Mouse (Mus musculus) common myeloid progenitor, adult 5-6 weeks (primary cell): ENCODE results near the gene 4930432K21Rik. TPM values are rescaled to one million over a fixed set of nuclear protein-coding genes. Genes with fewer than 3 reads are reported as not detected.

Source experiments
- ATAC-seq: replicated peaks from 2 replicates; pipeline ENCODE4 v1.8.0; 2016; ENCODE audit warnings: low read depth, mild to moderate bottlenecking, moderate TSS enrichment, inconsistent platforms; ENCODE audit not compliant: poor library complexity, severe bottlenecking
- total RNA-seq: library from RNA; stranded (forward); fragments of 200-1000, 187-1606 nt; gene quantifications from 2 replicates; pipeline ENCODE4 v1.2.3, GENCODE M21; 2017

Gene 4930432K21Rik
- total RNA-seq, 1 experiment from 2014 or later = 1.3 TPM

DNA sequence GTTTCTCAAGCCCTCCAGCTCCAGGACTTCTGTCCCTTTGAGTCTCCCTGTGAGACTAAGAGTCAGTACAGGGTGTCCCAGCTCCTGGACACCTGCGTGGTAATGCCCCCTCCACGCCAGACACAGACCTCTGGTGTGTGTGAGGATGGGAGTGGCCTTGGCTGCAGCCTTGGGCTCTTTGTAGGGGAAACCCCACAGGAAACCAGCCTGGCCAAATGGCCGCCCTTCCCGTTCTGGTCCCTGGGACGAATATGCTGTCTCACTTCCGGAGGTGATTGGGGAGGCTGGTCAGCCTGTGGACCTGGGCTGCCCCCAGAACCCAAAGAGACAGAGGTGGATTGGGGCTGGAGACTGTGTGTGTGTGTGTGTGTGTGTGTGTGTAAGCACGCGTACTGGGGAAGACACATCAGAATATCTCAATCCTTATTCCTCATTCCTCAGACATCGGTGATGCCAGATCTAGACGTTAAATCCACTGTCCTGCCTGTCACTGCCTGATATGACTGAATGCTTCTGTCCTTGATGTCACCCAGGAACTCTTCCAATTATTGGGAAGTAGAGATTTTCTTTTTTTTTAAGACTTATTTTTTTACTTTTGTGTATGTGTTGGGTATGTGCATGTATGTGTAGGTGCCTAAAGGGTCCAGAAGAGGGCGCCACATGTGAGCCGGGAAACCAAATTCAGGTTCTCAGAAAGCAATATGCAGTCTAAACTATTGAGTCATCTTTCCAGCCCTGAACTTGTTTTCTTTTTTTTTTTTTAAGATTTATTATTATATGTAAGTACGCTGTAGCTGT lies 56.3 kb downstream of the 4930432K21Rik start:
- peak; percentile 31 for ATAC-seq

DNA sequence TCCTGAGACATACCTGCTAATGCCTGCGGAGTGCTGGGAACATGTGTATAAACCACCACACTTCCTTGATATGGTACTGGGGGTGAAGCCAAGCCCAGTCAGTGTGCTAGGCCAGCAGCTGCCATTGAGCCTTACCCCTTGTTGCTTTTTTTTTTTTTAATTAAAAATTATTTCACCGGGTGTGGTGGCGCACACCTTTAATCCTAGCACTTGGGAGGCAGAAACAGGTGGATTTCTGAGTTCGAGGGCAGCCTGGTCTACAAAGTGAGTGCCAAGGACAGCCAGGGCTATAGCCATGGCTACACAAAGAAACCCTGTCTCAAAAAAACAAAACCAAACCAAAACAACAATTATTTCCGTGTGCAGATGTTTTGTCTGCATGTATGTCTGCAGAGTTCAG lies 57.2 kb downstream of the 4930432K21Rik start:
- ATAC-seq = no peak

GRCm38 (mm10) chr8:84206666-84207065 lies 58.8 kb downstream of the 4930432K21Rik start:
- no peak for ATAC-seq

- peak; percentile 51 for ATAC-seq
Measured at GRCm38 (mm10) chr8:84207811-84208210, 60.0 kb downstream of the 4930432K21Rik start.

DNA sequence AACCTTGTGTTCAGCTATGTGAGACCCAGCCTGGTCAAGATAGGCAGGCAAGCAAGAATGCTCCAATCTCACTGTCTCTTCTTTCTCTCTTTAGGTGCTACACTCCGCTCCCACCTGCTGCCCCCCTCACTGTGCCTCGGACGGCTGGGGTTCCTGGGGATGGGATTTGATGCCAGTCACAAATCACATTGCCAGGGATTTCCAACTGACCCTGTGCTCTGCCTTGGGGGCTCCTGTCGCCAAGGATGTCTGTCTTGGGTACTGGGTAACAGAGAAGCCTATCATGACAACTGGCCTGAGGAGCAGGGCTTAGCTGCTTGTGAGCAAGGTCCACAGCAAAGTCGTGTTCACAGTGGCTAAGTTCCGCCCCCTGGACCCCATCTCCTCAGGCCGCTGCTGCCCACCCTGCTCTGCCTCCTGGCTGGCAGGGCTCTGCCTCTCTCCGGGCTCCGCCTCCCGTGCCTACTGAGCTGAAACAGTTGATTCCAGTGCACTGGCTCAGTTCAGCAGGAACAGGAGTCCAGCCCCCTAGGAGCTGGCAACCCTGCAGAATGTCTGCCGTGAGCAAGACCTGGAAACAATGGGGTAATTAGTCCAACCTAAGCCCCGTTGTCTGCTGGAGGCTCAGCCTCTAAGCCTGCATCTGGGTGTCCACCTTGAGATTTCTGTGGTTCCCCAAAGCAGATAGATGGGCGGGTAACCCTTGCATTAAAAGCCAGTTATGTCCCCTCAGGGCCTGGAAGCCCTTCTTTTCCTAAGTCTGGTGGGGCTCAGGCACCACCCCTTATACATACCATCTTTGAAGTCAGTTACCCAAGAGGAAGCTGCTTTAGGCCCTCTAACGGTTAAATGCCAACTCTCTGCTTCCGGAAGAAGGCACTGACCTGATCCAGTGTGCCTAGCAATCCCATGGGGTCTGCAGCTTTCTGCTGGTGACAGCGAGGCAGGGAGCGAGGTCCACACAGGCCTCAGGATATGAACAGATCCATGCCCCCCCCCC lies 60.9 kb downstream of the 4930432K21Rik start:
- ATAC-seq = peak; percentile 15; the same call in 1 of the 2 replicates

- peak; percentile 45; the same call in 1 of the 2 replicates for ATAC-seq
Measured at GRCm38 (mm10) chr8:84210167-84210791, 62.5 kb downstream of the 4930432K21Rik start.

DNA sequence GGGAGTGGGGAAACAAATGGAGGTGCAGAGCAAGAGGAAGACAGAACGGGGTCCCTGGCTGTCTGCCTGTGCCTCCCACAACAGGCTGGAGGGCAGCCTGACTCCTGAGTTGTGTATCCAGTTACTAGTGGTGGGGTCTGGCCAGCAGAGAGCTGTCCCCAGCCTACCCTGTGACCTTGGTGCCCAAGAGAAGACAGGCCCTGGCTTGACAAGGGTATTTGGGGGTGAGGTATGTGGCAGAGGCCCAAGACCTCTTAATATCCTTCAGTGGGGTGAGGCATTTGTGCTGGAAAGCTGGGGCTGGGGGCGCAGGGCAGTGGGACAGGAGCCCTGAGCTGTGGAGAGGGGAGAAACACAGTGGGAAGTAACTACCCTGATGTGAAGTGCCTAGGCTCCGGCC lies 63.4 kb downstream of the 4930432K21Rik start:
- ATAC-seq = no peak

DNA sequence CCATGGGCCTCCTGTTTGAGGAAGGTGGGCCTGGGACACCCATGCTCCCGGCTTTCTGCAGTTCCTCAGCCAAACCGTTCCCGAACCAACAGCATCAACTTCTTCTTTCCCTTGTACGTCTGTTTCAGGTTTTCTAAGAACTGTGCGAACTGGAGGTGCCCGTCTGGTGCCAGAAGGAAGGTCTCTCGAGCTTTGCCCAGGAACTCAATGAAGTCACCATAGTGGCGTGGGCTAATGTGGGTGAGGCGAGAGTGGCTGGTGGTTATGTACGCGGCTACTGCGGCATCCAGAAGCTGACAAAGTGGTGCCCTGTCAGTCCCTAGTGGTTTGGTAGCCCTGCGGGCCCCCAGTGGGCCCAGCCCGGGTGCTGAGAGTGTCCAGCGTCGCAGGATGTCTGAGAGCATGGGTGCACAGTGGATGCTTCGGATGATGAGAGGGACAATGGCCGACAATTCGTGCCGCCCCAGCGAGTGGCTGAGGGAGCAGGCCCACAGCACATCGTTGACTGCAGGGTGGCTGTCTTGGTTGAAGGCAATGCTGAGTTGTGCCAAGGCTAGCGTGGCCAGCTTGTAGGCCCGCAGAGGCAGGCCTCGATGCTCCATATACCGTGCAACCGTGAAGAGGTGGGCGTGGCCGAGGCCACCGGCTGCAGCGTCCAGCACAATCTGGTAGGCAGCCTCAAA lies 64.2 kb downstream of the 4930432K21Rik start:
- ATAC-seq = no peak

DNA sequence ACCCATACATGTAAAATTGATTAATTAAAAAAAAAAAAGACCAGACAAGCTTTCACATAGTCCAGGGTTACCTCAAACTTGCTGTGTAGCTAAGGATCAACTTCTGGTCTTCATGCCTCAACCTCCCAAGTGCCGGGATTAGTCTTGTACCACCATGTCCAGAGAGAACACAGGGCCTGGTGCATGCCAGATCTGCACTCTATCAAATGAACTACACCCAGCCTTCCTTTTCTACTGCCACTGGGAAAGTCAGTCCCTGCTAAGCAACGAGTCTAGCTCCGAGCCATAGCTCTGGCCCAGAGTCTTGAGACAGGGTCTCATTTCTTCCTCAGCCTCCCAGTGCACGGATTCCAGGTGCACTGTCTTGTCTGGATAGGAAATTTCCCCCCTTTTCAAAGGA lies 65.5 kb downstream of the 4930432K21Rik start:
- no peak for ATAC-seq

DNA sequence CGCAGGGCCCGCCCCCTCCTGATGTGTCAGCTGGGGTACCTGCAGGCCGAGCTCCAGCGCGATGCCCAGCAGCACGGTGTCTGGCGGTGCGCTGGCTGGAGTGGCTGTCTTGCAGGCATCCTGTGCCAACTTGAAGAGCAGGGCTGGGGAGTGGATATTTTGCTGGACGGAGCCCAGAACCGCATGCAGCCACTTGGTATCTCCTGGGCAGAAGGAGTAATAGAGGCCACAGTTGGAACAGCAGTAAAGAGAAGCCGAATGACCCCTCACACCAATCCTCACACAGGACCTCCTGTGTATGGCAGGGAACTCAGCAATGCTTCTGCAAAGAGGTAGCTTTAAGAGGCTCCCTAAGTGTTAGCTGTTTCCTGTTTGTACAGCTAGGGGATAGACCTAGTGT lies 69.4 kb downstream of the 4930432K21Rik start:
- ATAC-seq = no peak

DNA sequence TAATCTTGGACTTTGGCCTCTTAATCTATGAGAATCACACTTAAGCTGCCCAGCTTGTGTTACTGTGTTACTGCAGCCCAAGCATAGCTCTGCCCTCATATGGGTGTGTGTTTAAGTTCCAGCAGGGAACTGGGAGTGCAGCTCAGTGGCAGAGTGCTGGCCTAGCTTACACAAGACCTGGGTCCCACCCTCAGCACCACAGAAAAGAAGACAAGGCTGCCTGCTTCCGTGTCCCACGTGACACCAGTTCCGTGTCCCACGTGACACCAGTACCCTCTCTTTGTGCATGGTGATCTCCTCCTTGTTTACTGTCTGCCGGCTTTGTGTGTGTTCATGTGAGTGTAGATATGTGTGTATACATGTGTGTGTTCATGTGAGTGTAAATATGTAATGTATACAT lies 70.3 kb downstream of the 4930432K21Rik start:
- no peak for ATAC-seq

- peak; percentile 46 for ATAC-seq
Measured at GRCm38 (mm10) chr8:84220105-84220504, 72.3 kb downstream of the 4930432K21Rik start.

Other genes with a start within 250 kb of the 4930432K21Rik start
- 4.0 and 6.1 TPM in 2 replicates for gene Adgrl1, start 247.9 kb upstream of the 4930432K21Rik start, total RNA-seq
- gene Gm10644, start 192.8 kb upstream of the 4930432K21Rik start, total RNA-seq = 0.05 TPM in 1 of 2 replicates, not detected in the other
- gene Asf1b, start 192.5 kb upstream of the 4930432K21Rik start, total RNA-seq = 20.7 and 33.8 TPM in 2 replicates
- gene Prkaca, start 175.0 kb upstream of the 4930432K21Rik start, total RNA-seq = 26.6 and 28.1 TPM in 2 replicates
- gene Samd1, start 150.4 kb upstream of the 4930432K21Rik start, total RNA-seq = 42.2 and 48.2 TPM in 2 replicates
- 1.4 TPM in 1 of 2 replicates, not detected in the other for gene 1700067K01Rik, start 146.5 kb upstream of the 4930432K21Rik start, total RNA-seq
- gene 2210011C24Rik, start 135.9 kb upstream of the 4930432K21Rik start, total RNA-seq = not detected in 2 replicates
- gene Palm3, start 126.6 kb upstream of the 4930432K21Rik start, total RNA-seq = not detected in 2 replicates
- gene Il27ra, start 105.4 kb upstream of the 4930432K21Rik start, total RNA-seq = 5.5 and 7.5 TPM in 2 replicates
- gene Rln3, start 103.0 kb upstream of the 4930432K21Rik start, total RNA-seq = not detected in 2 replicates
- gene Gm10643, start 82.9 kb upstream of the 4930432K21Rik start, total RNA-seq = 2.9 and 4.8 TPM in 2 replicates
- 3.1 and 5.3 TPM in 2 replicates for gene Rfx1, start 81.2 kb upstream of the 4930432K21Rik start, total RNA-seq
- gene Dcaf15, start 43.3 kb upstream of the 4930432K21Rik start, total RNA-seq = 10.2 and 18.9 TPM in 2 replicates
- gene Podnl1, start 22.0 kb upstream of the 4930432K21Rik start, total RNA-seq = not detected in 2 replicates
- 3.9 and 6.2 TPM in 2 replicates for gene Cc2d1a, start 89 bp upstream of the 4930432K21Rik start, total RNA-seq
- not detected in 2 replicates for gene Nanos3, start 37.2 kb downstream of the 4930432K21Rik start, total RNA-seq
- 6.9 and 8.2 TPM in 2 replicates for gene Zswim4, start 89.0 kb downstream of the 4930432K21Rik start, total RNA-seq
- 55.9 and 70.9 TPM in 2 replicates for gene D8Ertd738e, start 101.7 kb downstream of the 4930432K21Rik start, total RNA-seq
- gene Mri1, start 109.3 kb downstream of the 4930432K21Rik start, total RNA-seq = 11.9 and 18.7 TPM in 2 replicates
- 9.1 and 9.8 TPM in 2 replicates for gene Ccdc130, start 122.4 kb downstream of the 4930432K21Rik start, total RNA-seq
- 0.18 TPM in 1 of 2 replicates, not detected in the other for gene Cacna1a, start 240.4 kb downstream of the 4930432K21Rik start, total RNA-seq